Mouse (Mus musculus) lung, adult 18-20 months (tissue): Measurements from ENCODE around the gene Cdh11.
"Not testable (repeated sequence)": the region's sequence is repeated elsewhere in the genome, so short reads cannot be mapped to it uniquely, and the experiment has no call there.

Experiments used
- DNase-seq, 2 experiments: peaks; one replicate each; pipeline ENCODE4 v3.0.0; 2022; ENCODE audit warnings: mixed read lengths in 2 of 2

Cdh11 gene

GRCm38 (mm10) chr8:102707305-102707704 is 78.1 kb downstream of the Cdh11 start:
- no peak for DNase-seq

GRCm38 (mm10) chr8:102705376-102705905 is 80.0 kb downstream of the Cdh11 start:
- DNase-seq = no peak

GRCm38 (mm10) chr8:102700245-102700644 is 85.2 kb downstream of the Cdh11 start:
- DNase-seq = no peak

- no peak for DNase-seq
Observed at GRCm38 (mm10) chr8:102698232-102698837, 87.1 kb downstream of the Cdh11 start.

GRCm38 (mm10) chr8:102693465-102693864 is 92.0 kb downstream of the Cdh11 start:
- no peak for DNase-seq

GRCm38 (mm10) chr8:102685491-102685890 is 100.0 kb downstream of the Cdh11 start:
- DNase-seq = not testable (repeated sequence)

GRCm38 (mm10) chr8:102685023-102685422 is 100.4 kb downstream of the Cdh11 start:
- DNase-seq = no peak

GRCm38 (mm10) chr8:102677148-102677547 is 108.3 kb downstream of the Cdh11 start:
- DNase-seq = no peak

GRCm38 (mm10) chr8:102664561-102664960 is 120.9 kb downstream of the Cdh11 start:
- DNase-seq = not testable (repeated sequence)

- no peak for DNase-seq
Observed at GRCm38 (mm10) chr8:102656529-102656928, 128.9 kb downstream of the Cdh11 start.

GRCm38 (mm10) chr8:102651964-102652363 is 133.5 kb downstream of the Cdh11 start:
- no peak for DNase-seq

- no peak for DNase-seq
Observed at GRCm38 (mm10) chr8:102627151-102627550, 158.3 kb downstream of the Cdh11 start.

- DNase-seq = no peak
Observed at GRCm38 (mm10) chr8:102612146-102612545, 173.3 kb downstream of the Cdh11 start.

- DNase-seq = no peak
Observed at GRCm38 (mm10) chr8:102601327-102601726, 184.1 kb downstream of the Cdh11 start.

- DNase-seq = peak in 1 of 2 experiments; percentile 9
Observed at GRCm38 (mm10) chr8:102596523-102596922, 188.9 kb downstream of the Cdh11 start.

GRCm38 (mm10) chr8:102593899-102594298 is 191.5 kb downstream of the Cdh11 start:
- no peak for DNase-seq
